Mouse (Mus musculus) heart, embryonic 16.5 days (tissue): ENCODE measurements around the gene Tbcc. TPM values are rescaled to one million over a fixed set of nuclear protein-coding genes. Genes with fewer than 3 reads are reported as not detected.

Experiments
- ATAC-seq: fragments of 200-750 bp; cut with Nextera tagmentation; replicated peaks from 2 replicates; pipeline ENCODE4 v1.8.0; 2017; ENCODE audit warnings: moderate number of reproducible peaks; ENCODE audit not compliant: insufficient read depth, low FRiP score; ENCODE audit errors: extremely low read depth
- H3K27ac ChIP-seq: fragments of 300-500 bp; sonication (generic); 2 replicates; pipeline ENCODE4 v1.5.1; 2014; ENCODE audit warnings: mild to moderate bottlenecking, low read length, control low read depth, moderate library complexity
- H3K27me3 ChIP-seq: fragments of 300-500 bp; sonication (generic); 2 replicates; pipeline ENCODE4 v1.6.1; 2014; ENCODE audit warnings: low read length, mixed read lengths; ENCODE audit not compliant: control insufficient read depth, insufficient read depth
- H3K36me3 ChIP-seq: fragments of 300-500 bp; sonication (generic); 2 replicates; pipeline ENCODE4 v1.6.1; 2014; ENCODE audit not compliant: control insufficient read depth, insufficient read depth
- H3K4me1 ChIP-seq: fragments of 300-500 bp; sonication (generic); 2 replicates; pipeline ENCODE4 v1.6.1; 2014; ENCODE audit warnings: low read length, mixed read lengths; ENCODE audit not compliant: control insufficient read depth, insufficient read depth
- H3K4me2 ChIP-seq: fragments of 300-500 bp; sonication (generic); 2 replicates; pipeline ENCODE4 v1.6.1; 2014; ENCODE audit warnings: low read depth, mild to moderate bottlenecking, control low read depth, low read length
- H3K4me3 ChIP-seq: fragments of 300-500 bp; sonication (generic); 2 replicates; pipeline ENCODE4 v1.5.1; 2014; ENCODE audit warnings: mild to moderate bottlenecking, control low read depth, low read length
- H3K9ac ChIP-seq: fragments of 300-500 bp; sonication (generic); 2 replicates; pipeline ENCODE4 v1.6.1; 2014; ENCODE audit warnings: low read length, control low read depth
- H3K9me3 ChIP-seq: fragments of 300-500 bp; sonication (generic); replicated peaks from 2 replicates; pipeline ENCODE4 v1.6.1; 2016; ENCODE audit warnings: low read length; ENCODE audit not compliant: control insufficient read depth
- WGBS: fragments of 180-500 bp; shearing (Covaris S2); extraction: QIAGEN DNeasy Blood & Tissue Kit; methylation state at CpG from one replicate; pipeline ENCODE4 v1.1.7; 2014; 5-methylcytosine and 5-hydroxymethylcytosine counted together
- polyA plus RNA-seq: library from polyadenylated mRNA; unstranded; fragments of >200 nt; fragmentation: Nextera tagmentation; extraction: Ambion mirVana; gene quantifications from 2 replicates; pipeline ENCODE4 v1.2.1, GENCODE M21; 2015

Gene Tbcc
- polyA plus RNA-seq, 1 experiment from 2014 or later: 42.9 TPM

DNA sequence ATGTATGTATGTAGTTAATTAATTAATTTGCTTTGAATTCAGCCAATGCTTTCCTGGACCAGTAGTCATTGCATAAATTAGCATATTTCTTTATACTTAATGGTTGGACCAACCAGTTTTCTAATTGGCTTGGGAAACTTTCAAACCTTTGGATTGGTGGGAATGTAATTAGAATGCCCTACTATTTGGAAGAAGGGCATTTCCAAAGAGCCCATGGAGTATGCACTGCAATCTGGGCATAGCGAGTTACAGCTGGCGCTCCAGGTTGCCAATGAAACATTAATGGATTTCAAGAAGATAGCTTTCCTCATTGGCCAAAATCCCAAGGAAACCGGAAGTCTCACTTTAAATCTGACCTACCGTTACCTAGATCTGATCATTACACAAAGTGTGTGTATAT is 30.4 kb upstream of the Tbcc start:
- H3K4me1 ChIP-seq: peaks cover 7% of the 10 kb centered on the region
- WGBS: 93% methylated on average over 4 of the region's 4 CpGs

DNA sequence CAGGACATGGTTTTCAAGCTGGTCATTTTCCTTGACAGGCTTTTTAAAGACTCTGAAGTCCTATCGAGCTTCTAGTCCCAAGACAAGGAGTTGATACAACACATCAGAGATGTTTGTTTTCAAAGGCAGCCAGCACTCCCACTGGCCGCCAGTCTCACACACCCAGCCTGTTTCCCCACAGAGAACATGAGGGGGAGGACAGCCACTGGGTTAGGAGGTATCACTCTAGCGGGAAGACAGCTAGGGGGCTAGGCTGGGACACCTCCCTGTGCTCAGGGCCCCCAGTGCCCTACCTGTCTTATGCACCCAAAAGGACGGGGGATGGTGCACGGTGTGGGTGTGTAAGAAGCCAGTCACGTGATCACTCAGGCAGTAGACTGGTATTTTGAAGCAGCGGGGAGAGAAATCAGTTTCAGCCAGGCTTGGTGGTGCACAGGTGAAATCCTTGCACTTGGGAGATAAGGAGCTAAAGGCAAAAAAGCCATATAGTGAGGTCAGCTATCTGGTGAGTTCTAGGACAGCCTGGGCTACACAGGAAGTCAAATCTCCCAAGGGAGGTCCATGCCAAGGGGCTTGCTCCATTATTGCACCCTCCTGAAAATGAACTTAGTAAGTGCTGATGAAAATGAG is 25.8 kb upstream of the Tbcc start:
- H3K36me3 ChIP-seq: no peaks in the 10 kb centered on the region
- WGBS: 53% methylated on average over 7 of the region's 7 CpGs
- no peaks in the 10 kb centered on the region for H3K27me3 ChIP-seq
- H3K4me2 ChIP-seq: no peak overlapping the region
- H3K9me3 ChIP-seq: no peaks in the 10 kb centered on the region
- H3K4me1 ChIP-seq: no peaks in the 10 kb centered on the region
- no peak overlapping the region for H3K9ac ChIP-seq
- H3K4me3 ChIP-seq: no peak overlapping the region
- no peak overlapping the region for H3K27ac ChIP-seq
- ATAC-seq: no peak

More for the DNA sequence above, 30.4 kb upstream of the Tbcc start:
- Histone ChIP-seq H3K36me3 (no peaks in the 10 kb centered on the region), H3K27me3 (no peaks in the 10 kb centered on the region), H3K9me3 (no peaks in the 10 kb centered on the region), H3K27ac (no peak overlapping the region), H3K9ac (no peak overlapping the region), H3K4me3 (no peak overlapping the region), H3K4me2 (no peak overlapping the region)
- ATAC-seq: no peak

DNA sequence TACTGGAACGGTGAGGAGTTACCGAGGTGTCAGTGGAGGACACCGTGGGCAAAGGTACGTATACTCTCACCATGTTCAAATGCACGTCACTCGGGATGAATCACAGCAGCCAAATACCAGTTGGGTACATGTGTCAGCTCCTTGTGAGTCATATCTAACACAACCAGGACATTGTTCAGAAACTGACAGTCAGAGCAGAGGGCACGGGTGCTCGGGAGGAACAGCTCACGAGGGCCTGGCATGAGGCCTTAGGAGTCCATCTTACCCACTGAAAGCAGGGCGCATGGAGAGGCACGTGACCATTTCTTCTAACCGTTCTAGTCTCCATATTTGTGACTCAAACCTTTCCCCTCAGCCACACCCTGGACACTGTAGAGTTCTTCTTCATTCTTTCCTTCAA is 23.6 kb upstream of the Tbcc start:
- H3K36me3 ChIP-seq: no peaks in the 10 kb centered on the region
- no peak overlapping the region for H3K4me2 ChIP-seq
- H3K9me3 ChIP-seq: no peaks in the 10 kb centered on the region
- no peak overlapping the region for H3K4me3 ChIP-seq
- no peaks in the 10 kb centered on the region for H3K27me3 ChIP-seq
- 80% methylated on average over 12 of the region's 12 CpGs for WGBS
- no peak overlapping the region for H3K9ac ChIP-seq
- no peak overlapping the region for H3K27ac ChIP-seq
- ATAC-seq: no peak
- H3K4me1 ChIP-seq: no peaks in the 10 kb centered on the region

GRCm38 (mm10) chr17:46870204-46870798 is 20.2 kb upstream of the Tbcc start:
- 85% methylated on average over 5 of the region's 5 CpGs for WGBS
- H3K27ac ChIP-seq: no peak overlapping the region
- H3K27me3 ChIP-seq: no peaks in the 10 kb centered on the region
- H3K4me2 ChIP-seq: no peak overlapping the region
- ATAC-seq: no peak
- no peak overlapping the region for H3K4me3 ChIP-seq
- H3K36me3 ChIP-seq: no peaks in the 10 kb centered on the region
- no peaks in the 10 kb centered on the region for H3K9me3 ChIP-seq
- H3K4me1 ChIP-seq: peaks cover 11% of the 10 kb centered on the region
- H3K9ac ChIP-seq: no peak overlapping the region

- Histone ChIP-seq H3K4me2 (no peak overlapping the region), H3K9ac (no peak overlapping the region), H3K27me3 (no peaks in the 10 kb centered on the region), H3K4me1 (peaks cover 11% of the 10 kb centered on the region), H3K27ac (no peak overlapping the region), H3K4me3 (no peak overlapping the region), H3K36me3 (no peaks in the 10 kb centered on the region), H3K9me3 (no peaks in the 10 kb centered on the region)
- ATAC-seq: no peak
- WGBS: 36% methylated on average over 1 of the region's 1 CpGs
Observed at GRCm38 (mm10) chr17:46870913-46871312, 19.6 kb upstream of the Tbcc start.

GRCm38 (mm10) chr17:46872806-46873205 is 17.7 kb upstream of the Tbcc start:
- Histone ChIP-seq H3K4me2 (no peak overlapping the region), H3K36me3 (no peaks in the 10 kb centered on the region), H3K4me3 (no peak overlapping the region), H3K4me1 (peaks cover 11% of the 10 kb centered on the region), H3K27ac (no peak overlapping the region), H3K9me3 (no peaks in the 10 kb centered on the region), H3K27me3 (no peaks in the 10 kb centered on the region), H3K9ac (no peak overlapping the region)
- 80% methylated on average over 7 of the region's 7 CpGs for whole genome bisulfite sequencing
- no peak for ATAC-seq

- Histone ChIP-seq H3K4me2 (peak overlapping the region; percentile 48), H3K27me3 (no peaks in the 10 kb centered on the region), H3K27ac (peak overlapping the region; percentile 42), H3K4me1 (peaks cover 11% of the 10 kb centered on the region), H3K36me3 (no peaks in the 10 kb centered on the region), H3K9ac (no peak overlapping the region; the same call in 1 of the 2 replicates), H3K4me3 (no peak overlapping the region), H3K9me3 (no peaks in the 10 kb centered on the region)
- WGBS: 8% methylated on average over 10 of the region's 10 CpGs
- ATAC-seq: peak; percentile 71
Observed at GRCm38 (mm10) chr17:46874133-46874532, 16.4 kb upstream of the Tbcc start.

- Histone ChIP-seq H3K9me3 (no peaks in the 10 kb centered on the region), H3K27ac (no peak overlapping the region), H3K36me3 (no peaks in the 10 kb centered on the region), H3K4me1 (peaks cover 18% of the 10 kb centered on the region), H3K4me3 (no peak overlapping the region), H3K4me2 (no peak overlapping the region), H3K9ac (no peak overlapping the region), H3K27me3 (no peaks in the 10 kb centered on the region)
- no peak for ATAC-seq
- WGBS: 76% methylated on average over 3 of the region's 3 CpGs
Observed at GRCm38 (mm10) chr17:46875626-46876025, 14.9 kb upstream of the Tbcc start.

DNA sequence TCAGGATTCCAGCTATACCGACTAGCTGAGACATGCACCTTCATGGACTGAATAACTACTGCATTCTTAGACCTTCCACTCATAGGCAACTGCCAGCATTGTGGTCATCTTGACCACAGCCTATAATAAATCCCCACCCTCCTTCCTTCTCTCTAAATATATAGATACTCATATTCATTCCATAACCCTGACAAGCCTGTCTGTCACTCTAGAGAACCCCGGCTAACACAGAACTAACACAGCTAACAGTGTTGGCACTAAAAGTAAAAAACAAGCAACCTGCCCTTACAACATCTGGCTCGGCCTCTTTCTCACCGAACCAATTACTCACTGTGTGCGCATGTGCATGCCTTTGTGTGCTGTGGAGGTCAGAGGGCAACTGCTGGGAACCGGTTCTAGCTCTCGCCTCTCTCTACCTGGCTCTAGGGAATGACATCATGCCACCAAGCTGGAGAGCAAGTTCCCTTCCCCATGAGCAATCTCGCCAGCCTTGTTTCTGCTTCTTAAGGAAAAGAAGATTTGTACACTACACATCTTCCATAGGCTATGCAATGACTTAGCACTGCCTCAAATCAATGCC is 14.0 kb upstream of the Tbcc start:
- H3K4me3 ChIP-seq: no peak overlapping the region
- H3K4me2 ChIP-seq: no peak overlapping the region
- H3K36me3 ChIP-seq: no peaks in the 10 kb centered on the region
- H3K4me1 ChIP-seq: peaks cover 18% of the 10 kb centered on the region
- 69% methylated on average over 8 of the region's 8 CpGs for WGBS
- no peaks in the 10 kb centered on the region for H3K9me3 ChIP-seq
- H3K9ac ChIP-seq: no peak overlapping the region
- no peaks in the 10 kb centered on the region for H3K27me3 ChIP-seq
- H3K27ac ChIP-seq: no peak overlapping the region
- no peak for ATAC-seq
